Mouse (Mus musculus) spleen, postnatal 14 days (tissue): ENCODE measurements around the gene Slc37a1.

Experiments used
- DNase-seq, 2 experiments: peaks; one replicate each; pipeline ENCODE4 v3.0.0; 2021 to 2022; ENCODE audit warnings: low spot score in 2 of 2

Gene Slc37a1

GRCm38 (mm10) chr17:31294363-31295214 lies 8.0 kb downstream of the Slc37a1 start:
- DNase-seq: peak in 1 of 2 experiments; percentile 49

DNA sequence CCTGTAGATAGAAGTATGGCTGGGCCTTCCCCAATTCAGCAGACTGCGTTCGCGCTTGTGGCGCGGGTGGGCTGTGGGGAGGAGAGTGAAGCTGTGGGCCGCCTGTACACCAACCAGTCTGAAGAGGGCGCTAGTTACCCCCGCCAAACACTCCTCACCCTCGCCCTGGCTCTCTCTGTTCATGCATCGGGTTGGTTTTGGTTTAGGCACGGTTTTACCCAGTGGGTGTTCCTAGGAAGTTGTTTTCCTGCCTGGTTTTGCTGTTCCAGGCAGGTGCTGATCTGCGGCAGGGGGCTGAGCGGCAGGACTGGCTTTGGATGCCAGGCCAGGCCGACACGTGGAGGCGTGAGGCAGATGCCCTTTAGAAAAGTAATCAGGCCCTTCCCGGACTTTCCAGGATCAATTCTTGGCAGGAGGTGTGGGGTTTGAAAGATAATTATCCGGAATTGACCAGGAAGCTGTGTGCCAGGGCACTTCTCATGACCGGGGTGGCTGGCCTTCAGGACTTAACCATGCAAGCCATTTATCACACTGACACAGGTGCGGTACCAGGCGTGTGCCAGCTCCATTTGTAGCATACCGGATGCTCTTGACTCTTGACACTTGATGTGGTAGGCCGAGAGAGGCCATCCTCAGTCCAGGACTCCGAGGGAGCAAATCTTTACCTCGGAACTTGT lies 8.8 kb downstream of the Slc37a1 start:
- DNase-seq: peak; percentile 48 to 73

DNA sequence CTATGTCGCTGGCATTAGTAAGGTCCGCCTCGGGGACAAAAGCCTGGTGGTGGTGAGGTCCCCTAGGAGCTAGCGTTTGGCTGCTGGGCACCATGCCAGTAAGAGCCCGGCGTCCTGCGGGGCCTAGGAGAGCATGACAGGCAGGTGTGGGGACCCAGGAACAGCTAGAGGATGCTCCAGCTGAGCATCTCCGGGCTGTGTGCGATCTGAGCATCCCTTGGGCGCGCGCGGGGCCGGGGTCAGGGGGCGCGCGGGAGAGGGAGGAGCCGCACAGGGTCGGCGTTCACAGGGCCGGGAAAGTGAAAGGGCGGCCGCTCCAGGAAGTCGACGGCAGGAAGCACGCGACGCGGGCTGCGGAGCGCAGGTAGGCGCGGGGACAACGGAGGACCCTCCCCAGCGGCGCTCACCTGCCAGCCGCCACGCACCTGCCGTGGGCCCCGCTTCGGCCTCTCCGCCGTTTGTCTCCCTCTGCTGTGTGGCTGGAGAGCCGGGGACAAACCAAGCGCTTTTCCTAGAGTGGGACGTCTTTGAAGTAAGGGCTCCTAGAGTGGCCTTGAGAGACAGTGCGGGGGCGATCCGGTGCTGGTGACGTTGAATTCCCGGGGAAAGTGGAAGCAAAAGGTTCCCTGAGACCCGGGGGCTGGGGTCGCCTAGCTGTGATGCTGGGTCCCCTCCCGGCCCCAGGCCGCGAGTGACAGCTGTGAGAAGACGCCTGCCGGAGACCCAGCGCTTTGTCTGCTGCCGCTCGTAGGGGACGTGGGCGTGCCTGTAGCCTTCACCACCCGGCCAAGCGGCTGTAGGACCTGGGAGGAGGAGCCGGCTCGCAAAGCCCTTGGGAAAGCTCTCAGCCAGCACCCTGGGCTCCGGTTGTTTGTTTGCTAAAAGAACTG lies 9.5 kb downstream of the Slc37a1 start:
- peak; percentile 59 to 72 for DNase-seq

DNA sequence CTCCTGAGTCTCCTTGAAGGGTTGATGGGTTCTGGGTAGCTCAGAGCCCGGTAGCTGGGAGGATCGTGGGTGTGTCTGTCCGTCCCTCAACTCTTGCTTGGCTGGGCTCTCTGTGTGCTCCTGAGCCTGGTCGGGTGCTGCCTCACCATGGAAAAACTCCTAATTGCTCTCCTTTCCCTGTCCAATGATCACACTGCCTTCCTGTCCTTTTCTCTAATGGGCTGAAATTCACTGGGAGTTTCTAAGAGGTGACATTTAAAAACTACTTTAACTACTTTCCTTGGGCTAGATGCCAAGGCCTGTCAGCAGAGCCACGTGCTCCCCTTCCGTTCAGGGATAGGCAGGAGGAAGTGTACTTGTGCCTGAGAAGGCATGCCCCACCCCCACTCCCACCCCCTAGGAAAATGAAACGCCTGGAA lies 10.9 kb downstream of the Slc37a1 start:
- no peak for DNase-seq

GRCm38 (mm10) chr17:31298419-31299209 lies 12.0 kb downstream of the Slc37a1 start:
- no peak for DNase-seq

DNA sequence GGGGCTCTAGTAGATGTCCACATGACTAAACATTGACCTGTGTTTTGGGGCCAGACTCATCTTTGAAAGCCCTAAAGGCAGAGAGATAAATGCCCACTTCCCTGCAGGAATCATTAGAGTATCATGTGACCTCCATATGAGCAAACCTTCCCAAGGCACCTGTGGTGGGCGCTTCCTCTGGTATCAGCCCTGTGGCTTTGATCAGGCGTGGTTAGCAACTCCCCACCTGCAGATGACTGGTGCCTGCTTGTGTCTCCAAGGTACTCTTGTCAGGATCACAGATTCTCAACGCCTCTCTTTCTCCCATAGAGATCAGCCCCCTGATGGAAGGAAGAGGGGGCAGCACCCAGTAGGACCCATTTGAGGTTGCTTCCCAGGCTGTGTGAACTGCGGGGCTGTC lies 13.4 kb downstream of the Slc37a1 start:
- DNase-seq: no peak

- no peak for DNase-seq
Measured at GRCm38 (mm10) chr17:31300736-31301135, 14.1 kb downstream of the Slc37a1 start.

- no peak for DNase-seq
Measured at GRCm38 (mm10) chr17:31303401-31303800, 16.8 kb downstream of the Slc37a1 start.

- no peak for DNase-seq
Measured at GRCm38 (mm10) chr17:31304895-31305775, 18.5 kb downstream of the Slc37a1 start.

DNA sequence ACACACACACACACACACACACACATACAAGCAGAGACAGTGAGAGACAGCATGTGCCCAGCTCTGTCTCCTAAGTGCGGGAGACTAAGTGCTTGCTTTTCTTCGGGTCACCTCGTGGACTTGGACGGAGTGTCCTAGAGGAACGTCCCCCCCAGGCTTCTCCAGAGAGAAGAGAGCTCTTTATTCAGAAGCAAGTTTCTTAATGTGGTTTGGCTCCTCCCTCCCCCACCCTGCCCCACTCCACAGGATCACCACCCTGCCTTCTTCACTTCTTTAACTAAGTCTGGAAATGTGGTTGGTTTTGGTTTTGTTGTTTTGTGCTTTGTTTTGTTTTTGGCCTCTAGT lies 19.2 kb downstream of the Slc37a1 start:
- no peak for DNase-seq

- no peak for DNase-seq
Measured at GRCm38 (mm10) chr17:31307756-31308155, 21.2 kb downstream of the Slc37a1 start.

- DNase-seq: no peak
Measured at GRCm38 (mm10) chr17:31308291-31308816, 21.8 kb downstream of the Slc37a1 start.

DNA sequence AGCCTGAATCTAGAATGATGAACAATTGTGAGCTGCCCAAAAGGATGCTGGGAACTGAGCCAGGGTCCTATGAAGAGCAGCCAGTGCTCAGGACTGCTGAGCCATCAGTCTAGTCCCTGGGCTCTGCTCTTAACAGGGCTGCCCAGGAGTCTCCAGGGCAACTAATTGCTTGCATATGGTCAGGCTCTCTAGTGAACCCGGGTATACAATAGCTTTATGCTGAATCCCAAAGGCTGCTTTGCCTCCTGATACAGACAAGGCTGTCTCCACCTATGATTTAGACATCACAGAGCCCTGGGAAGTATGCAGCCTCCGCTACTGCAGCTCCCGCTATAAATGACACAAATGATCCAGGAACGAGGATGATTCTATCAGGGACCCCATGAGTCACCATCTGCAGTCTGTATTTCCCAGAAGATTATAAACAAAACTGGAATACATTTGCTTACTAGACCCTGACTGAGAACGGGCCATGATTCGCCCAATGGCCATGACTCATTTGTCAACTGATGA lies 22.7 kb downstream of the Slc37a1 start:
- DNase-seq: no peak

- no peak for DNase-seq
Measured at GRCm38 (mm10) chr17:31311047-31311446, 24.5 kb downstream of the Slc37a1 start.

GRCm38 (mm10) chr17:31312648-31313047 lies 26.1 kb downstream of the Slc37a1 start:
- no peak for DNase-seq

DNA sequence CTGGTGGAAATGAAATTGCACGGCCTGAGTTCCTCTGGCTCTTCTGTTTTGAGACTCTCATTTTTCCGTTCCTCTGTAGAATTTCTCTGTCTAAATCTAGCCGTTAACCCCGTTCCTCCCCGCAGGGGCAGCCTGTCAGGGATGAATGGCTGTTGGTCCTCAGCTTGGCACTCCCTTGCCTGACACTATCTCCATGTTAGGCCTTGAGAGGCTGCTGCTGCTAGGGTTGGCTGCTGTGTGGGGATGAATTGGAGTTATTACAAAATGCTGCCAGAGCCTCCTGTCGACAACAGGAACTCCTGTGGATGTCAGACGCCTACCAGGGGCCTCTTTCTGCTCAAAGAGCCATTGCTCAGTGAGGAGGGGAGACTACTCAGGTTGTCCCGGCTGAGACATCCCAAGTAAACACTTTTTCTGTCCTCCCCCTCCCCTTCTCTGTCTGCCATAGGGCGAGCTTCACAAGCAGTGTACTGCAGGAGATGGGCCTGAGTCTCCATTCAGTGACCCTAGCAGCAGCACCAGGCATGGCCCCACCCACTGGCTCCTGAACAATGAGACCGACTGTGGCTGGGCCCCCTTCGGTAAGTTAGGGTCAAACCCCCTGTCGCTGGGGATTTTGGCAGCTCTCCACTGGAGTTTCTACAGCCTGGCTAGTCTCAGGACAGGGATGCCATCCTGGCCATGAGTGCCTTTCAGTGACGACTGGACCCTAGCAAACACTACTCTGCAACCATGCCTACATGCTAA lies 28.6 kb downstream of the Slc37a1 start:
- DNase-seq: no peak

DNA sequence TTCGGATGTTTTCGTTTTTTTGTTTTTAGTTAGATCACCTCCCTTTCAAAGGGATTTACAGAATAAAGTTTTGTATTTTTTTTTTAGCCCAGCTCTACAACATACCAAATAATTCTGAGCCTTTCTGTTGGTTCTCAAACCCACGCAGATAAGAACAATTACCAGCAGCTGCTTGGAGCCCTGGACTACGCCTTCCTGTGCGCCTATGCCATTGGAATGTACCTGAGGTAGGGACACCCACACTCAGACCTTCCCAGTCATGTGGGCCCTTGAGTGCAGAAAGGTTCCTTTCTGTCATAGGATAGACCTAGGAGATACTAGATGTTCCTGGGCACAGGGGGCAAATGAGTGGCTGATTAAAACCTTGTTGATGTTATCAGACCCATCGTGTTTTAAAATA lies 29.4 kb downstream of the Slc37a1 start:
- no peak for DNase-seq

GRCm38 (mm10) chr17:31316998-31317397 lies 30.4 kb downstream of the Slc37a1 start:
- no peak for DNase-seq
